Mouse (Mus musculus) intestine, embryonic 15.5 days (tissue): ENCODE measurements around the gene Aspscr1. TPM values are rescaled to one million over a fixed set of nuclear protein-coding genes. Genes with fewer than 3 reads are reported as not detected.

Experiments
- ATAC-seq: fragments of 200-750 bp; cut with Nextera tagmentation; 2 replicates; pipeline ENCODE4 v1.8.0; 2017; ENCODE audit warnings: moderate TSS enrichment, moderate library complexity
- H3K27ac ChIP-seq: fragments of 300-500 bp; sonication (generic); 2 replicates; pipeline ENCODE4 v1.5.1; 2015; ENCODE audit warnings: mild to moderate bottlenecking, inconsistent platforms
- H3K27me3 ChIP-seq: fragments of 300-500 bp; sonication (generic); replicated peaks from 2 replicates; pipeline ENCODE4 v1.6.1; 2015; ENCODE audit warnings: inconsistent platforms
- H3K36me3 ChIP-seq: fragments of 300-500 bp; sonication (generic); 2 replicates; pipeline ENCODE4 v1.6.1; 2015; ENCODE audit warnings: inconsistent platforms
- H3K4me1 ChIP-seq: fragments of 300-500 bp; sonication (generic); replicated peaks from 2 replicates; pipeline ENCODE4 v1.6.1; 2015; ENCODE audit warnings: inconsistent platforms
- H3K4me2 ChIP-seq: fragments of 300-500 bp; sonication (generic); replicated peaks from 2 replicates; pipeline ENCODE4 v1.6.1; 2015; ENCODE audit warnings: mild to moderate bottlenecking, inconsistent platforms
- H3K4me3 ChIP-seq: fragments of 300-500 bp; sonication (generic); replicated peaks from 2 replicates; pipeline ENCODE4 v1.5.1; 2015; ENCODE audit warnings: inconsistent platforms
- H3K9ac ChIP-seq: fragments of 300-500 bp; sonication (generic); 2 replicates; pipeline ENCODE4 v1.6.1; 2015; ENCODE audit warnings: inconsistent platforms
- H3K9me3 ChIP-seq: fragments of 300-500 bp; sonication (generic); 2 replicates; pipeline ENCODE4 v1.6.1; 2016; ENCODE audit warnings: inconsistent platforms
- WGBS: fragments of 180-500 bp; shearing (Covaris S2); methylation state at CpG from one replicate; pipeline ENCODE4 v1.1.7; 2015; 5-methylcytosine and 5-hydroxymethylcytosine counted together
- polyA plus RNA-seq: library from polyadenylated mRNA; unstranded; fragments of >200 nt; fragmentation: Nextera tagmentation; extraction: Ambion mirVana; gene quantifications from 2 replicates; pipeline ENCODE4 v1.2.1, GENCODE M21; 2015

Gene Aspscr1
- polyA plus RNA-seq, 1 experiment from 2014 or later: 96.0 TPM

DNA sequence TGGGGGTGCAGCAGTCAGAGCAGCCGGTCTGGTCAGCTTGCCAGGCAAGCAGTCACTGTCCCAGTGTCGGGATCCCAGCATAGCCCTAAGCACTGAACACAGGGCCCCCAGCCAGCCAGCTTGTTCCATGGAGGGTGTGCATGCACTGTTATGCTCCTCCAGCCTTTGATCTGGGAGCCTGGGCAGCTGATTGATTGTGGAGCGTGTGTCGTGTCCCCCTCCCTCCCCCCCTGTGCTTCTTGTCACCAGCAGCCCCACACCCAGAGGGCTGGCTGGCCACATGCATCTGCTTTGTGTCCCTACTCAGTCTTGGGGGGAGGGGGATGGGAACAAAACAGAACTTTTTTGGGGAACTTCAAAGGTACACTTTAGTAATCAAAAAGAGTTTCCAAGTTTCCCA is 22.4 kb downstream of the Aspscr1 start:
- no peak overlapping the region for H3K4me3 ChIP-seq
- no peak overlapping the region for H3K9ac ChIP-seq
- H3K27ac ChIP-seq: no peak overlapping the region
- no peaks in the 10 kb centered on the region for H3K9me3 ChIP-seq
- WGBS: 36% methylated on average over 4 of the region's 4 CpGs
- H3K36me3 ChIP-seq: peaks cover 11% of the 10 kb centered on the region; the same call in 1 of the 2 replicates
- peaks cover 11% of the 10 kb centered on the region; the same call in 1 of the 2 replicates for H3K4me1 ChIP-seq
- no peak overlapping the region for H3K4me2 ChIP-seq
- H3K27me3 ChIP-seq: no peaks in the 10 kb centered on the region
- ATAC-seq: peak; percentile 50; the same call in 1 of the 2 replicates

DNA sequence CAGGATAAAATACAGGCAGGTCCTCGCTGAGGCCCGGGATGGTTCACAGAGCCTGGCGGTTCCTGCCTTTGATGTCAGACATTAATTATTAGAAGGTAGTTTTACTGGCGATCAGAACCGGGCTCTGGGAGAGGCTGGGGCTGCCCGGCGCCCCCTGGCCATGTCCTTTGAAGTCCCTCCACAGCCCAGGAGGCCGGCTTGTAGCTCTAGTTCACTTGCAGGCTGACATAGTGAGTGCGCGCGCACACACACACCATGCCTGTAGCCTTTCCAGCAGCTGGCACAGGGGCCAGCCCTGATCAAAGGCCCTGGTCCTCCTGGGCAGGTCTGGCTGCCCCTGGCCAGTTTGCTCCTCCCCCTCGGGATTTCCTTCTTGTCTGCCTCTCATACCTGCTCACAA is 22.9 kb downstream of the Aspscr1 start:
- H3K27me3 ChIP-seq: no peaks in the 10 kb centered on the region
- H3K36me3 ChIP-seq: peaks cover 11% of the 10 kb centered on the region; the same call in 1 of the 2 replicates
- H3K4me2 ChIP-seq: no peak overlapping the region
- peak; percentile 39; the same call in 1 of the 2 replicates for ATAC-seq
- H3K4me3 ChIP-seq: no peak overlapping the region
- no peaks in the 10 kb centered on the region for H3K9me3 ChIP-seq
- 46% methylated on average over 12 of the region's 12 CpGs for WGBS
- H3K27ac ChIP-seq: no peak overlapping the region
- H3K9ac ChIP-seq: no peak overlapping the region
- H3K4me1 ChIP-seq: peaks cover 11% of the 10 kb centered on the region; the same call in 1 of the 2 replicates

DNA sequence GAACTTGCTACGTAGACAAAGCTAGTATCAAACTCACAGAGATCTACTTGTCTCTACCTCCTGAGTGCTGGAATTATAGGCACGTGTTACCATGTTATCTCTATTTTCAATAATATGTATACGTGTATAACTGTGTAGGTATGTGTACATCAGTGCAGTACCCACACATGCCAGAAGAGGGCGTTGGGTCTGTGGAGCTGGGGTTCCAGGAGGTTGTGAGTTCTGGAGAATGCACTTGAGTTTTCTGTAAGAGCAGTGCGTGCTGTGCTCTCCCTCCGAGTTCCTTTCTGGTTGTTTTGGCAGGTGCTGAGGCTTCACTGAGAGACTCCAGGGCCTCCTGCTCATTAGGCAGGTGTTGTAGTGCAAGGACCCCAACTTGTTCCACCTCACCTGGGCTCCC is 23.8 kb downstream of the Aspscr1 start:
- Histone ChIP-seq H3K27ac (no peak overlapping the region), H3K36me3 (peaks cover 16% of the 10 kb centered on the region; the same call in 1 of the 2 replicates)

DNA sequence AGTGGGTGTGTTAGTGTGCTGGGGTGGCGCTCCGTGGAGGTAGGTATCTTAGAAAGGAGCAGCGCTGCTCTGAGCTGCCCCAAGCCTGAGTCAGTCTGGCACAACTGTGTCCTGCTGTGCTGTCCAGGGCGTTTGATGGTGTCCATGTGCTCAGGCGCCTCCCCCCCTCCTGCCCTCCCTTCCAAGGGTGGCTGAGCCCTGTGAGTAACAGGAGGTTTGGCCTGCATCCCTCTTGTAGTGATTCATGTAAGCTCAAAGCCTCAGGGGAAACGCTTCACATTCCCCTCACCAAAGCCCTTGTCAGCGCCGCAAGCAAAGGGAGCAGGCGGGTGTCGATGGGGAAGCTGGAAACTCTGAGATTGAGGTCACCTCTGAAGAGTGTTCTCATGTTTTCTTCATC is 25.0 kb downstream of the Aspscr1 start:
- Histone ChIP-seq H3K4me3 (no peak overlapping the region), H3K9me3 (no peaks in the 10 kb centered on the region), H3K4me1 (peaks cover 11% of the 10 kb centered on the region; the same call in 1 of the 2 replicates), H3K9ac (no peak overlapping the region), H3K27ac (peak overlapping the region; percentile 20; the same call in 1 of the 2 replicates), H3K36me3 (peaks cover 23% of the 10 kb centered on the region), H3K27me3 (no peaks in the 10 kb centered on the region), H3K4me2 (no peak overlapping the region)
- 53% methylated on average over 10 of the region's 10 CpGs for WGBS
- no peak; the same call in 1 of the 2 replicates for ATAC-seq

More for the DNA sequence above, 23.8 kb downstream of the Aspscr1 start:
- no peak overlapping the region for H3K4me3 ChIP-seq
- H3K27me3 ChIP-seq: no peaks in the 10 kb centered on the region
- peaks cover 11% of the 10 kb centered on the region; the same call in 1 of the 2 replicates for H3K4me1 ChIP-seq
- no peak for ATAC-seq
- WGBS: 92% methylated on average over 6 of the region's 6 CpGs
- H3K9me3 ChIP-seq: no peaks in the 10 kb centered on the region
- no peak overlapping the region for H3K9ac ChIP-seq
- no peak overlapping the region for H3K4me2 ChIP-seq

DNA sequence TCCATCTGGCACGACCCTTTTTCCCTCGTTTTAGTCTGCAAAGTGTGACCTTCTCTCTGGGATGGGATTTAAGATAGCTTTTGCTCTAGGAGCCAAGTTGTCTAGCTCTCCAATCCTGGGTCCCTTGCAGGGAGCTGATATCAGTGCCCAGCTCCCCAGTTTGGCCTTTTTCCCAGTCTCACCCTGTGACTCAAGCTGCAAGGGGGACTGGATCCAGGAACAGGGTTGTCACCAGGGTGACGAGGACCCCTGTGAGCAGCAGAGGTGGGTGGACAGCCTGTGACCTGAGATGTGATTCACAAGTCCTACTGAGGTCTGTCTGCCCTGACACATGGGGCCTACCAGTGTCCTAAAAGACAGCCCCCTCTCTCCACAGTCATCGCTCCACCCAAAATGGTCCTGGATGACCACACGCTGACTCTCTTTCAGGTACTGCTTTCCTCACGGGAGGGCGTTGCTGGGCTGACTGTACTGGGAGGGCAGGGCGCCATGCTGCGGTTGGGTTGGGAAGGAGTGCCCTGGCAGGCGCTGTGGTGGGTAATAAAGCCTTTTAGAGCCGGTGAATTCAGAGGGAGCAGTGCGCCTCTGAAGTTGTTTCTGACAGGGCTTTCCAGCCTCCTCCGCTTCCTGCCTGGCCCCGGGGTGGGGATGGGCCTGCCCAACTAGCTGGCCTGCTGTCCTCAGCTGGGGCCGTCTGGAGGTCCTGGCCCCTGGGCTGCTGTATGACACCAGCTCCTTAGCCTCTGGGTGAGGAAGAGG is 31.1 kb downstream of the Aspscr1 start:
- peak overlapping the region; percentile 3; the same call in 1 of the 2 replicates for H3K9ac ChIP-seq

DNA sequence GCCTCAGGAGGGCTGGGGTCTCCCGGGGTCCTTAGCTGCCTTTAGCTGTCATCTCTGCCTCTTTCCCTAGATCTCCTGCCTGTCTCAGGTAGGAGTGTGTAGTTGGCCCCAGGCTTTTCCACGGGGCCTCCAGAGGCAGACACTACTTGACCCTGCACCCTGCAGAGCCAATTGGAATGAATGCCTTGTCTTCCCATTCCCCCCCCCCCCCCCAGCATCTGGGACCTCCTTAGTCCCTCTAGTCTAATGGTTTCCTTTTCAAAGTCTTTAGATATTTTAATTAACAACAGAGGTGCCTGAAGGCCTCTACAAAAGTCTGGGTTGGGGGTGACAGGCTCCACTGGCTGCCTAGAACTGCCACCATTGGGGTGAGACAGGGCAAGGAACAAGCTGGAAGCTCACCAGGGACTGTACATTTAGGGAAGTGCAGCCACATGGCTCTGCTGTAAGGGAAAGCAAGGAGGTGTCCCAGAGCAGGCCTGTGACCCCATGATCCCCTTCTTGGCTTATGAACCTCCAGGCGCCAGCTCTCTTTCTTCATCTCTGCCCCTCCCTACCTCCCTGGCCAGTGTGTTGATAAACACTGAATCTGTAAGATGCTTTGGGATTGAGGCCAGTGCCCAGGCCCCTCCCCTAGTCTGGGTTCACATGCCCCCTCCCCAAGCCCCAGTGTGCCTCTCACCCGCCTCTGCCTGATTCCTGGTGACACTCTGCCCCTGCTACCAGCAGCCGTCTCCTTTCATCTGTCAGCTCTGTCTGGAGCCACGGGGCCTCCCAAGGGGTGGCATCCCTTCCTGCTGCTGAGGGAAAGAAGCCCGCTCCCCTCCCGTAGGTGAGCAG is 31.9 kb downstream of the Aspscr1 start:
- no peak for ATAC-seq
- Histone ChIP-seq H3K4me3 (no peak overlapping the region), H3K4me2 (no peak overlapping the region), H3K4me1 (peaks cover 45% of the 10 kb centered on the region), H3K27ac (no peak overlapping the region), H3K9ac (peak overlapping the region; percentile 3; the same call in 1 of the 2 replicates), H3K9me3 (no peaks in the 10 kb centered on the region), H3K27me3 (no peaks in the 10 kb centered on the region), H3K36me3 (peaks cover 20% of the 10 kb centered on the region; the same call in 1 of the 2 replicates)
- 38% methylated on average over 8 of the region's 8 CpGs for WGBS

More for the DNA sequence above, 31.1 kb downstream of the Aspscr1 start:
- H3K4me1 ChIP-seq: peaks cover 42% of the 10 kb centered on the region
- H3K27ac ChIP-seq: no peak overlapping the region
- H3K4me2 ChIP-seq: no peak overlapping the region
- peaks cover 25% of the 10 kb centered on the region for H3K36me3 ChIP-seq
- no peaks in the 10 kb centered on the region for H3K27me3 ChIP-seq
- no peak overlapping the region for H3K4me3 ChIP-seq
- no peak for ATAC-seq
- no peaks in the 10 kb centered on the region for H3K9me3 ChIP-seq
- 45% methylated on average over 15 of the region's 15 CpGs for WGBS

DNA sequence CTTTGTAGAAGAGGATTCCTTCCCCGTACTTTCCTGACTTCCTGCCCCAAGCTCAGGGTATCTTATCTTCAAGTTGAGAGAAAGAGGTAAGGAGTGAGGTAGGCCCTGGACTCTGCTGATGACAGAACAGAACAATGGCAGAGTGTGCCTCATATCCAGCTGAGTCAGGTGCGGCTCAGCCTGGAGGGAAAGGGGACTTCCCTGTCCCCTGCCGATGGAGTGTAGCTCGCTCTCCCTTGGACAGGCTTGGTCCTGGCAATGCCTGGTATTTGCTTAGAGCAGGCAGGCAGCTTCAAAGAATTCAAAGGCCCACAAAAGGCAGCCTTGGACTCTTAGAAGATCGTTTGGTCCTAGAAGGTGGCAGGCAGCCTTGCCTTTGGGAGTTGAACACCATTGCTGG is 33.3 kb downstream of the Aspscr1 start:
- H3K27ac ChIP-seq: no peak overlapping the region
- WGBS: 65% methylated on average over 5 of the region's 5 CpGs
- no peak for ATAC-seq

DNA sequence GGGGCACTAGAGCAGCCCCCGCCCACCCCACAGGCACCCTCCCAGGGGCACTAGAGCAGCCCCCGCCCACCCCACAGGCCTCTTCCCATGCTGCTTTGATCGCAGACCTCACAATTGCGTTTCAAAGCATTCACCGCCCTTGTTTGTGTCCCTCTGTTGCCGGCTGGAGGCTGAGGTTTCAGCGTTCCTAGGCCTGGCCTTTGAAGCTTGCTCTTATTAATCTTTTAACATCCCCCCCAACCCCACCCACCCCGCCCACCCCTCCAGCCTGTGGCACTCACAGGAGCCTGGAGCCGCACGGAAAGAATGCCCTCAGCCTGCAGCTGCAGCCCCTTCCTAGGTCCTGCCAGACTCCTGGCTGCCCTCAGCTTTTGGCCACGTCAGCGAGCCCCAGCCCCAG is 34.5 kb downstream of the Aspscr1 start:
- no peak for ATAC-seq
- Histone ChIP-seq H3K9me3 (no peaks in the 10 kb centered on the region), H3K36me3 (peaks cover 16% of the 10 kb centered on the region; the same call in 1 of the 2 replicates), H3K27ac (no peak overlapping the region), H3K4me2 (no peak overlapping the region), H3K4me1 (peaks cover 54% of the 10 kb centered on the region), H3K4me3 (no peak overlapping the region), H3K9ac (no peak overlapping the region), H3K27me3 (no peaks in the 10 kb centered on the region)
- WGBS: 30% methylated on average over 12 of the region's 12 CpGs

More for the DNA sequence above, 33.3 kb downstream of the Aspscr1 start:
- no peak overlapping the region for H3K4me3 ChIP-seq
- no peak overlapping the region for H3K9ac ChIP-seq
- H3K36me3 ChIP-seq: peaks cover 24% of the 10 kb centered on the region; the same call in 1 of the 2 replicates
- H3K4me1 ChIP-seq: peaks cover 52% of the 10 kb centered on the region
- no peaks in the 10 kb centered on the region for H3K27me3 ChIP-seq
- H3K9me3 ChIP-seq: no peaks in the 10 kb centered on the region
- no peak overlapping the region for H3K4me2 ChIP-seq

DNA sequence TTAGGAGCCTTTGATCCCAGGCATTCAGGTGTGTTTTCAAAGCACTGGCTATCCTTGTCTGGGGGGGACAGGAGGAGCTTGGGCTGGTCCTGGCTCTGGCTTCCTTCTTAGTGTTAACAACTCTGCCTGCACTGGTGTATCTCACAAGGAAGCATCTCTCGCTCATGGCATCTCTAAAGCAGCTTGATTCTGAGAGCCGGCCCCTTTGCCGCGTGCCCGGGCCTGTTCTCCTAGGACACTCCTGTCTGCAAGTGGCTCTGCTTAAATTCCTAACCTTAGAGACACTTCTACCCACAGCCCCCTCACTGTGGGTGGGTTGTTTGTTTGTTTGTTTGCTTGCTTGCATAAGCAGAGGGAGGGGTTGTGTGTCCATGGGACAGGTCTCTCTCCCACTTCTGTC is 35.2 kb downstream of the Aspscr1 start:
- no peaks in the 10 kb centered on the region for H3K27me3 ChIP-seq
- ATAC-seq: no peak
- H3K9ac ChIP-seq: no peak overlapping the region
- 43% methylated on average over 5 of the region's 5 CpGs for WGBS
- H3K4me1 ChIP-seq: peaks cover 61% of the 10 kb centered on the region
- no peaks in the 10 kb centered on the region for H3K9me3 ChIP-seq
- H3K4me2 ChIP-seq: no peak overlapping the region
- peaks cover 12% of the 10 kb centered on the region; the same call in 1 of the 2 replicates for H3K36me3 ChIP-seq
- H3K27ac ChIP-seq: 0 out of 2 replicates have a peak overlapping the region, but pooled peaks have one; percentile 13
- no peak overlapping the region for H3K4me3 ChIP-seq

DNA sequence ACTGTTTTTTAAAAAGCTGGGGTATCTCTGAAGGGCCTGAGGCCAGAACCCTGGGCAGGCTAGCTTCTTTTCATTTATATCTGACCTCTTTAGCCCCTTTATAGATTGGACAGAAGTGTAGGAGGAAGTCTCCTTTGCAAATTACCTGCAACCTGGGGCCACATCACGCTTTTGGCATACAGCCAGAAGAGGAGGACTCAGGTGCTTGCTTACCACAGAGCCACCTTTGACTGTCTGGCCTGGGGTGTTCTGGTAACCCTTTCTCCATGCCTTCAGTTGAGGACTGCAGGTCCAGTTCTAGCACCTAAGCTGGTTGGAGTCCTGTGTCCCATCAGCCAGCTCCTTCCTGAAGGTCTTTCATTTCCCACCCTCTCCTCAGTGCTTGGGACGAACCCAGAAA is 36.8 kb downstream of the Aspscr1 start:
- peaks cover 56% of the 10 kb centered on the region for H3K4me1 ChIP-seq
- 69% methylated on average over 2 of the region's 2 CpGs for WGBS
- ATAC-seq: no peak
- no peak overlapping the region for H3K4me3 ChIP-seq
- peak overlapping the region; percentile 68 for H3K27ac ChIP-seq
- no peak overlapping the region for H3K9ac ChIP-seq
- H3K27me3 ChIP-seq: no peaks in the 10 kb centered on the region
- H3K36me3 ChIP-seq: peaks cover 7% of the 10 kb centered on the region; the same call in 1 of the 2 replicates
- H3K4me2 ChIP-seq: no peak overlapping the region
- no peaks in the 10 kb centered on the region for H3K9me3 ChIP-seq

DNA sequence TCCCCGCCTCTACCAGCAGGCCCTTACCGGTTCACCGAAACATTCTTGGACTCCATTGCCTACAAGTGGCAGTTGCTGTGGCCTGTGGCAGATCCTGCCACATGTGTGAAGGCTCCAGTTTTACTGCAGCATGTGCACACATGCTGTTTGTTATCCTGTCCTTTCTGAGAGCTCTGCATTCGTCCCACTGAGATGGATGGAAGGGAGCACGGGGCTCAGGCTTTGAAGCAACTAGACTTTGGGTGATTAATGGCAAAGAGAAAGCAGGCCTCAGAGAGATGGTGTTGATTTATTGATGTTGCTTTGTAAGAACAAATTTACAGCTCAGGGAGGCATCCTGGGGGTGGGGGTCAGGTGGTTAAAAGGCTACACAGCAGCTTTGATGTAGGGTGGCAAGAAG is 37.9 kb downstream of the Aspscr1 start:
- WGBS: 44% methylated on average over 5 of the region's 5 CpGs

More for the DNA sequence above, 37.9 kb downstream of the Aspscr1 start:
- ATAC-seq: no peak
- H3K9ac ChIP-seq: no peak overlapping the region
- peaks cover 12% of the 10 kb centered on the region; the same call in 1 of the 2 replicates for H3K36me3 ChIP-seq
- H3K4me3 ChIP-seq: no peak overlapping the region
- peaks cover 54% of the 10 kb centered on the region for H3K4me1 ChIP-seq
- no peak overlapping the region for H3K27ac ChIP-seq
- H3K4me2 ChIP-seq: no peak overlapping the region
- H3K9me3 ChIP-seq: no peaks in the 10 kb centered on the region
- H3K27me3 ChIP-seq: no peaks in the 10 kb centered on the region
